Mouse (Mus musculus) erythroblast, embryonic 14.5 days (primary cell): Measurements from ENCODE around the gene Traf3ip1. TPM values are rescaled to one million over a fixed set of nuclear protein-coding genes. Genes with fewer than 3 reads are reported as not detected.
A peak's percentile ranks its signal among the peaks of the same experiment; 100 is the strongest.

Source experiments
- H3K27me3 ChIP-seq: 2 replicates; pipeline ENCODE4 v1.6.1; 2012; ENCODE audit warnings: inconsistent platforms; ENCODE audit not compliant: control insufficient read depth
- H3K36me3 ChIP-seq: 2 replicates; pipeline ENCODE4 v1.6.1; 2012; ENCODE audit warnings: mild to moderate bottlenecking, inconsistent platforms; ENCODE audit not compliant: control insufficient read depth
- H3K4me1 ChIP-seq: 2 replicates; pipeline ENCODE4 v1.6.1; 2012; ENCODE audit warnings: inconsistent platforms; ENCODE audit not compliant: control insufficient read depth
- H3K4me3 ChIP-seq: replicated peaks from 2 replicates; pipeline ENCODE3; 2012; ENCODE audit warnings: moderate library complexity, mild to moderate bottlenecking, inconsistent platforms
- H3K9me3 ChIP-seq: 2 replicates; pipeline ENCODE4 v1.6.1; 2012; ENCODE audit warnings: low read length, inconsistent platforms, mixed read lengths; ENCODE audit not compliant: control insufficient read depth
- GATA1 ChIP-seq: IDR thresholded peaks from 2 replicates; pipeline ENCODE4 v1.6.1; 2012; ENCODE audit warnings: low read length, inconsistent platforms, mixed read lengths
- TAL1 ChIP-seq: IDR thresholded peaks from 3 replicates; pipeline ENCODE4 v1.6.1; 2012; ENCODE audit warnings: low read length, inconsistent platforms, mixed read lengths
- polyA plus RNA-seq: library from polyadenylated mRNA; stranded (reverse); fragments of >175 nt; gene quantifications from 2 replicates; pipeline ENCODE4 v1.2.3, GENCODE M21; 2012

Gene Traf3ip1
- polyA plus RNA-seq, 1 experiment, result 0.45 TPM

DNA sequence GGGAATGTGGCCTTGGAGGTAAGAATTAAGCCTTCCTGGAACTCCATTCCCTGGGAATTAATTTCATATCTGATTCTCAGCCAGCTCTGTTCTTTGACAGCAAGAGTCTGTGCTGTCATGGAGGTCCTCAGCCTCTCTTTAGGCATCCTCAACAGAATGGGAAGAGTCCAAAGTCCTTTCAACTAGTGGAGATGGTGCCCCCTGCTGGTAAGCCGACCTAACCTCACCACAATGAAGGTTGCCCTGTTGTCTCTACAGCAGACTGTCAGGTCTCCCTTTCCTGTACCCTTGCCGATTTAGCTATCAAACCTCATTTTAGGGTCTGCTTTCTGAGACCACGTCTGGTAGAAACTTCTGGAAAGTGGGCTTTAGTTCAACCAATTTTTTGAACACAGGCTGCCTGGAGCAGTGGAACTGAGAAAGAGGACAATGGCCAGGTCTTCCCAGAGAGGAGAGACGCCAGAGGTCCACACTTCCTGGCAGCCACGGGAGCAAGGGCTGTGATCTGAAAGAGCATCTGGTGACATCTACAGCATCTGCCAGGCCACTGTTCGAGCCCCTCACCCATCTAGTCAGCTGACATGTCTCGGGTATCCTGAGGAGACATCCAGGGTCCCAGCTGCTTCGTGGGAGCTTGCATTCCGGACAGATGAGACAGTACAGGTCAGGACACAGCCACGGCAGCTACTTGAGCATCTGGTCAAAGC, 11.0 kb upstream of the Traf3ip1 start:
- TF ChIP-seq TAL1, result no peak
- TF ChIP-seq GATA1, result no peak
- H3K4me3 ChIP-seq, result no peak overlapping the region
- peaks cover 5% of the 10 kb centered on the region; the same call in 1 of the 2 replicates for H3K9me3 ChIP-seq
- H3K4me1 ChIP-seq, result peaks cover 2% of the 10 kb centered on the region; the same call in 1 of the 2 replicates
- peaks cover 5% of the 10 kb centered on the region for H3K27me3 ChIP-seq
- no peaks in the 10 kb centered on the region for H3K36me3 ChIP-seq

- no peak overlapping the region for H3K4me3 ChIP-seq
- H3K27me3 ChIP-seq, result peaks cover 5% of the 10 kb centered on the region
- no peaks in the 10 kb centered on the region for H3K36me3 ChIP-seq
- H3K4me1 ChIP-seq, result peaks cover 2% of the 10 kb centered on the region; the same call in 1 of the 2 replicates
- TF ChIP-seq GATA1, result no peak
- no peak for TF ChIP-seq TAL1
- H3K9me3 ChIP-seq, result peaks cover 4% of the 10 kb centered on the region; the same call in 1 of the 2 replicates
These were observed 10.5 kb upstream of the Traf3ip1 start for GRCm38 (mm10) chr1:91484011-91484346.

GRCm38 (mm10) chr1:91485422-91485821, 9.0 kb upstream of the Traf3ip1 start:
- peaks cover 2% of the 10 kb centered on the region; the same call in 1 of the 2 replicates for H3K4me1 ChIP-seq
- no peaks in the 10 kb centered on the region for H3K9me3 ChIP-seq
- H3K36me3 ChIP-seq, result no peaks in the 10 kb centered on the region
- TF ChIP-seq TAL1 (no peak), GATA1 (no peak)
- H3K27me3 ChIP-seq, result peaks cover 5% of the 10 kb centered on the region
- no peak overlapping the region for H3K4me3 ChIP-seq

GRCm38 (mm10) chr1:91486165-91486564, 8.3 kb upstream of the Traf3ip1 start:
- H3K4me1 ChIP-seq, result peaks cover 2% of the 10 kb centered on the region; the same call in 1 of the 2 replicates

GRCm38 (mm10) chr1:91490322-91490721, 4.1 kb upstream of the Traf3ip1 start:
- H3K4me1 ChIP-seq, result peaks cover 16% of the 10 kb centered on the region
- no peak overlapping the region for H3K4me3 ChIP-seq
- no peaks in the 10 kb centered on the region for H3K36me3 ChIP-seq
- H3K9me3 ChIP-seq, result no peaks in the 10 kb centered on the region
- H3K27me3 ChIP-seq, result peaks cover 5% of the 10 kb centered on the region
- no peak for TF ChIP-seq GATA1
- TF ChIP-seq TAL1, result no peak

More at GRCm38 (mm10) chr1:91486165-91486564, 8.3 kb upstream of the Traf3ip1 start:
- Histone ChIP-seq H3K9me3 (no peaks in the 10 kb centered on the region), H3K36me3 (no peaks in the 10 kb centered on the region), H3K4me3 (no peak overlapping the region), H3K27me3 (peaks cover 5% of the 10 kb centered on the region)
- TF ChIP-seq GATA1 (0 out of 2 replicates have a peak, but pooled peaks have one; percentile 11), TAL1 (no peak)

DNA sequence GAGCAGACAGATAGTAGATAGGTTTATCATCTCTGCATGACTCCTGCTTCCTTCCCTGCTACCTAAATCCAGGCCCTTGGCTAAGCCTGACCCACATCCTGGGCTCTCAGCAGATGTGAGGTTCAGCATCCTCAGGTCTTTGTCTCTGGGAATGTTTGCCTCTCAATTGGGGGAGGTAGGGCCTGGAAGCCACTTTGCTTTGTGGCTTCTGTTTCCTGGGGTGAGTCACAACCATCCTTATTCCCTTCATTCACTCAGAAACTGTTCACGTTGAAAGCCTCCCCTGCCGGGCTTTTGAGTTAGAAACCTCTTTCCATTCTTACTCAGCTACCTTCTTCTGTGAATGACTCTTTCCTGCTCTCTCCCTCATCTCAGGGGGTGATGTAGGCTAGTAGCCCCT, 1.7 kb upstream of the Traf3ip1 start:
- TF ChIP-seq GATA1 (no peak), TAL1 (no peak)
- no peaks in the 10 kb centered on the region for H3K9me3 ChIP-seq

DNA sequence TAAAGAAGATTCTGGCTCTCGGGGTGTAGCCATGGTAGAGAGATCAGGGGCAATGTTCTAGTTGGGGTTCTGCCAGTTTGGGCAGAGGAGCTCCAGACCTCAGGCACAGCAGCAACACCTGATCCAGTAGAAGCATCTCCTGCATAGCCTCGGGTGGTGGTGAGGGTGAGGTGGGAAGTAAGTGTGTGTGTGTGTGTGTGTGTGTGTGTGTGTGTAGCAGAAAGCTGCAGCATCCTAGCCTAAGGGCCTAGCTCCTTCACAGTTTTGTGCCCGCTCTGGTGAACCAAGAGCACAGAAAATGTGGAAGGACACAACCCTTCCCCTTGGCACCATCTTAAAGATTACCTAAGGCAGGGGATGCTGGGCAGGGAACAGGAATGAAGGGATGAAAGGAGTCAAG, 509 bp upstream of the Traf3ip1 start:
- peak overlapping the region; percentile 89 for H3K4me3 ChIP-seq
- no peaks in the 10 kb centered on the region for H3K9me3 ChIP-seq
- H3K4me1 ChIP-seq, result peaks cover 26% of the 10 kb centered on the region
- peaks cover 3% of the 10 kb centered on the region for H3K36me3 ChIP-seq
- H3K27me3 ChIP-seq, result no peaks in the 10 kb centered on the region; the same call in 1 of the 2 replicates
- TF ChIP-seq GATA1 (no peak), TAL1 (no peak)

More for the DNA sequence above, 1.7 kb upstream of the Traf3ip1 start:
- Histone ChIP-seq H3K4me3 (no peak overlapping the region), H3K4me1 (peaks cover 26% of the 10 kb centered on the region), H3K27me3 (no peaks in the 10 kb centered on the region; the same call in 1 of the 2 replicates), H3K36me3 (no peaks in the 10 kb centered on the region)

GRCm38 (mm10) chr1:91495321-91495720, 874 bp downstream of the Traf3ip1 start:
- Histone ChIP-seq H3K4me1 (peaks cover 26% of the 10 kb centered on the region), H3K9me3 (no peaks in the 10 kb centered on the region), H3K27me3 (no peaks in the 10 kb centered on the region; the same call in 1 of the 2 replicates), H3K4me3 (peak overlapping the region; percentile 89), H3K36me3 (peaks cover 13% of the 10 kb centered on the region)
- no peak for TF ChIP-seq GATA1

- Histone ChIP-seq H3K4me3 (no peak overlapping the region), H3K27me3 (no peaks in the 10 kb centered on the region), H3K4me1 (peaks cover 26% of the 10 kb centered on the region), H3K9me3 (no peaks in the 10 kb centered on the region), H3K36me3 (peaks cover 33% of the 10 kb centered on the region)
- TF ChIP-seq GATA1, result no peak
- no peak for TF ChIP-seq TAL1
These were observed 4.1 kb downstream of the Traf3ip1 start for GRCm38 (mm10) chr1:91498579-91498978.

- TF ChIP-seq GATA1 (no peak), TAL1 (no peak)
- Histone ChIP-seq H3K36me3 (peaks cover 48% of the 10 kb centered on the region), H3K4me1 (no peaks in the 10 kb centered on the region), H3K9me3 (no peaks in the 10 kb centered on the region), H3K27me3 (no peaks in the 10 kb centered on the region), H3K4me3 (no peak overlapping the region)
These were observed 10.2 kb downstream of the Traf3ip1 start for GRCm38 (mm10) chr1:91504615-91505014.
